Mouse (Mus musculus) cerebellum, adult 2 months (tissue): Measurements from ENCODE around the gene Ttc39b. TPM values are rescaled to one million over a fixed set of nuclear protein-coding genes. Genes with fewer than 3 reads are reported as not detected.

Experiments
- DNase-seq, 2 experiments: peaks; one replicate each; pipeline ENCODE4 v3.0.0; 2021
- H3K27ac ChIP-seq: fragments of 200-500 bp; 2 replicates; pipeline ENCODE4 v1.5.1; 2012; ENCODE audit warnings: low read length, control low read depth, inconsistent platforms; ENCODE audit not compliant: insufficient read depth
- H3K27me3 ChIP-seq: fragments of 200-500 bp; 2 replicates; pipeline ENCODE4 v1.6.1; 2012; ENCODE audit warnings: inconsistent platforms, mild to moderate bottlenecking, low read length, moderate library complexity; ENCODE audit not compliant: control insufficient read depth, insufficient read depth
- H3K4me1 ChIP-seq: fragments of 200-500 bp; 2 replicates; pipeline ENCODE4 v1.6.1; 2011; ENCODE audit warnings: low read length; ENCODE audit not compliant: control insufficient read depth, insufficient read depth
- H3K4me3 ChIP-seq: fragments of 200-500 bp; replicated peaks from 2 replicates; pipeline ENCODE3; 2011; ENCODE audit warnings: mild to moderate bottlenecking, low read depth, low read length, control low read depth; ENCODE audit not compliant: insufficient read depth
- CTCF ChIP-seq: fragments of 200-500 bp; IDR thresholded peaks from 2 replicates; pipeline ENCODE4 v1.5.1; 2011; ENCODE audit warnings: low read depth, mild to moderate bottlenecking, control low read depth, low read length, moderate library complexity, borderline replicate concordance; ENCODE audit not compliant: insufficient read depth
- POLR2A ChIP-seq: fragments of 200-500 bp; IDR thresholded peaks from 2 replicates; pipeline ENCODE4 v1.6.1; 2011; ENCODE audit warnings: low read length, control low read depth, borderline replicate concordance; ENCODE audit not compliant: insufficient read depth
- WGBS: fragments of 180-500 bp; shearing (Covaris S2); methylation state at CpG from one replicate; pipeline ENCODE4 v1.1.7; 2018; 5-methylcytosine and 5-hydroxymethylcytosine counted together
- polyA plus RNA-seq: library from polyadenylated mRNA; depleted of rRNA; stranded (reverse); fragments of >200 nt; gene quantifications from 2 replicates; pipeline ENCODE4 v1.2.3, GENCODE M21; 2012

The Ttc39b gene
- polyA plus RNA-seq, 1 experiment, result 24.3 TPM

DNA sequence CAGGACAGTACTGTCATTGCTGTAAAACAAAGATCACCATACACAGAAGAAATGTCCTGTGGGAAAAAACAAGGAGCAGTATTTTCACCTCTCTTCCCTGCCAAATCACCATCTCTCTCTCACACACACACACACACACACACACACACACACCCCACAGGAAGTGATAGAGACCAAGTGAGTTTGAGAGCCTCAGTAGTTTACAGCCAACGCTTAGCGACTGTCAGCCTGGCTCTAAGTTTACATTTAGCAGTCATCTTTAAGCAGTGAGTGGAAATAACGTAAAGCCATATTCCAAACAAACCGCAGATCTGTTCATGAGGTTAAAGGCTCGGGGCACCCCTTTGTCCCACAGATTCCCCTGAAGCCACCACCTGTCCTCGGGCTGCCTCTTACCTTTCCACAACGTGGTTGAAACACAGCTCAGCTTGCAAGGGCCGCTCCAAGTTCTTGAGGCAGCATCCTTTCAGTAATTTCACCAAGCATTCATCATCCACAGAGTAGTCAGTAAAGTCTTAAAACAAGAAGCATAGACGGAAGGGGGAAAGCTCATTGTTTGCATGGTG, 91.7 kb downstream of the Ttc39b start:
- peak overlapping the region; percentile 75 for H3K27ac ChIP-seq

DNA sequence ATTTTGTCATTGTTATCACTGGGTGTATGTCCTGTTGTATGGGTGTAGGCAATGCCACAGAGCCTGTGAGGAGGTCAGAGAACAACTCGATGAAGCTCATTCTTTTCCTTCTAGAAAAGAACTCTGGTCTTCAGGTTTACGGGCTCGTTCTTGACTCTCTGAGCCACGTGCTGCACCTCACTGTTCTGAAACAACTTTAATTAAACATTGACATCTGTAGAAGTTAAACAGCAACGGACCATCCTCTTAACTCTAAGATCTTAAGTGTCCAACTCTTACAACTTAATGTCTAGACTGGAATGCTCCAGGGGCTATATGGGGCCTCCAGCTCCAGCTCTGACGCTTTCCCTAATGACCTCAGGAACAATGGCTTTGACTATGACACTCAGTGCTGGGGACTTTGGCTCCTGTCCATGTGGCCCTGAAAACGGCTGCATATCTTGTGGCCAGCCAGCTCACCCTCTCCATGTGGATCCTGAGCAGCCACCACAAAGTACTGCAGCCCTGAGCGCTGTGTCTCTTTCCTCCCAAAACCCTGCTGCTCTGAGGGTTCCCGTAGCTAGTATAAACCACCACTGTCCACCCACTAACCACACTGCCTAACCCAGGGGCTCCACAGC, 95.3 kb downstream of the Ttc39b start:
- Histone ChIP-seq H3K27ac (no peak overlapping the region), H3K4me3 (no peak overlapping the region), H3K27me3 (no peaks in the 10 kb centered on the region), H3K4me1 (peaks cover 29% of the 10 kb centered on the region)
- TF ChIP-seq POLR2A, result no peak
- TF ChIP-seq CTCF, result no peak
- WGBS, result 80% methylated on average over 9 of the region's 9 CpGs
- DNase-seq, result no peak

More for the DNA sequence above, 91.7 kb downstream of the Ttc39b start:
- H3K27me3 ChIP-seq, result no peaks in the 10 kb centered on the region
- peaks cover 36% of the 10 kb centered on the region for H3K4me1 ChIP-seq
- WGBS, result 28% methylated on average over 9 of the region's 9 CpGs
- peak overlapping the region; percentile 7 for H3K4me3 ChIP-seq
- TF ChIP-seq CTCF (no peak), POLR2A (no peak)
- peak; percentile 38 to 55 for DNase-seq

DNA sequence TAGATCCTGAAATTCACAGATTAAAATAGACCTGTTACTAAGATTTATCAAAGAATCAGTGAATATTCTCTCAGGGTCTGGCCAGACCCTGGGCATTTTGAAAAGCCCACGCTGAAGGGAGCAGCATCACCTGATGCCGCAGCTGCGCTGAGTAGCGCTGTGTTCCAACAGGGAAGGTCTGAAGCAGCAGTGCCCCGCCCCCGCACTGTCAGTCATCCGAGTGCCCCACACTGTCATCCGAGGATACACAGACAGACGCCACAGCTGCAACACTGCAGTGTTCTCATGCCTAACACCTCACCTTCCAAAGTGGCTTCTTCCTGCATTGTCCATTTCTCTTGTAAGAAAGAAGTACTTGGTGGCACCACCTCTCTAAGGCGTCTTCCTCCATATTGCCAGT, 96.0 kb downstream of the Ttc39b start:
- no peak for DNase-seq
- Histone ChIP-seq H3K27ac (no peak overlapping the region), H3K27me3 (no peaks in the 10 kb centered on the region), H3K4me3 (no peak overlapping the region), H3K4me1 (peaks cover 23% of the 10 kb centered on the region)
- TF ChIP-seq POLR2A, result no peak
- TF ChIP-seq CTCF, result no peak
- 80% methylated on average over 10 of the region's 10 CpGs for WGBS

DNA sequence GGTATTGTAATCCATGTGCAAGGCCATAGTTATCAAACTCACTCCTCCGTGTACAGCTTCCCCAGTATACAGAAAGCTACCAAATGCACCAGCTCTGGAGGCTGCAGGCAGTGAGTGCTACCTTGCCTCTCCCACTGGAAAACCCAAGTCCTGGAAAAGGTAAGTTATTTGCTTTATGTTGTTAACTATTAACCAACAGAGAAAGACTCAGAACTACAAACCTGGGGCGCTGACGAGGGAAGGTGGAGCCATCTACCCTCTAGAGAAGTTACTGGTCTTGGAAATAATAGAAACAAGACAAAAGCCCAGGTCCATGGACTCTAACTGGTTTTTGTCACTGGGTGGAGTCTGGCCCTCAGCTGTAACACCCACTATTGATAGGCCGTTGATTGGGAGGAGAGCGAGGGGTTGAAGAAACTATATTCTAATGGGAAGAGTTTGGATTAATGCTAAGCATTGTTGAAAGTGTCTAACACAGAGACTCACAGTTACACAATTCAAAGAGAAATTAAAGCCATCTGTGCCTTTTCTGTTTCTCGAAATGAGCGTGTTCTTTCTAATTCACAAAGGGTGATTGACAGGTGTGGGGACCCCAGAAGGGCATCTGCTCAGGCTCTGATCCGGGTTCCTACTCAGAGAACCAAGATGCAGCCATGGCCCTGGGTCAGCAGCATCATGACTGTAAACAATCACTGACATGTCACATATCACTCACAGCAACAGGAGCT, 98.3 kb downstream of the Ttc39b start:
- Histone ChIP-seq H3K4me3 (no peak overlapping the region), H3K27ac (no peak overlapping the region), H3K4me1 (peaks cover 7% of the 10 kb centered on the region), H3K27me3 (no peaks in the 10 kb centered on the region)
- TF ChIP-seq POLR2A (no peak), CTCF (no peak)
- no peak for DNase-seq
- WGBS, result 84% methylated on average over 8 of the region's 8 CpGs

DNA sequence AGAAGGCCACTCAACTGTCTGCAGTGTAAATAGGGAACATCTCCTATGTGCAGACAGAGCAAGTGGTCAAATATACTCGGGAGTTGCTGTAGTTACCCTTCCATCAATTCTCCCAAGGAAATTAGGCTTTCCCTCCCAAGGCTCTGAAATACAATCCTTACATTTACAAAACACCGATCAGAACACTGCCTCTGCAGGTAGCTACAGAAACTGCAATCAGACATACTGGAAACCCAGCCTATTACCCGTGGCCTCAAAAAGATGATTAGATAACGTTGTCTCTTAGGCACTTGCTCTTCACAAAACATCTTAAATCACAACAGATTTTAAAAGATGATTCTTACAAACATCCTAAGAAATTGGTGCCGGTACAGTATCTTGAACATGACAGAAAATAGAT, 99.8 kb downstream of the Ttc39b start:
- 0 out of 2 replicates have a peak, but pooled peaks cover 3% of the 10 kb centered on the region for H3K4me1 ChIP-seq
- TF ChIP-seq POLR2A (no peak), CTCF (no peak)
- H3K27me3 ChIP-seq, result no peaks in the 10 kb centered on the region
- WGBS, result 57% methylated on average over 5 of the region's 5 CpGs
- no peak overlapping the region for H3K4me3 ChIP-seq
- no peak for DNase-seq
- no peak overlapping the region for H3K27ac ChIP-seq

DNA sequence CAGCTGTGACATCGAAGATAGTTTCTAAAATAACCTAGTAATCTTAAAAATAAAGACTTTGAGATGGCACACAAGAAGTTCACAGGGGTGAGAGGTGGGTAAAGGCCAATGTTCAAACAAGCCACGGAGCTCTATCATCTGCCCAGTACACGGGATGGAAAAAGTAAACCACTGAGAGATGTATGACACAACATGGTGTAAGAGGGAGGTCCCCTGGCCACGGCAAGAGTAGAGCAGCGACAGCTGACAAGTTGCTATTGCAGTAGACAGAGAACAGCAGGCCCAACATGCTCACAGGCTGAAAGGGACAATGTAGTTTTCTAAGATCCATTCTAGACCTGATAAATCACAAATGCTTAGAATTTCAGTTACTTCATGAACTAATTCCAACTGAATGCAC, 100.9 kb downstream of the Ttc39b start:
- TF ChIP-seq CTCF (no peak), POLR2A (no peak)
- 75% methylated on average over 5 of the region's 5 CpGs for WGBS

DNA sequence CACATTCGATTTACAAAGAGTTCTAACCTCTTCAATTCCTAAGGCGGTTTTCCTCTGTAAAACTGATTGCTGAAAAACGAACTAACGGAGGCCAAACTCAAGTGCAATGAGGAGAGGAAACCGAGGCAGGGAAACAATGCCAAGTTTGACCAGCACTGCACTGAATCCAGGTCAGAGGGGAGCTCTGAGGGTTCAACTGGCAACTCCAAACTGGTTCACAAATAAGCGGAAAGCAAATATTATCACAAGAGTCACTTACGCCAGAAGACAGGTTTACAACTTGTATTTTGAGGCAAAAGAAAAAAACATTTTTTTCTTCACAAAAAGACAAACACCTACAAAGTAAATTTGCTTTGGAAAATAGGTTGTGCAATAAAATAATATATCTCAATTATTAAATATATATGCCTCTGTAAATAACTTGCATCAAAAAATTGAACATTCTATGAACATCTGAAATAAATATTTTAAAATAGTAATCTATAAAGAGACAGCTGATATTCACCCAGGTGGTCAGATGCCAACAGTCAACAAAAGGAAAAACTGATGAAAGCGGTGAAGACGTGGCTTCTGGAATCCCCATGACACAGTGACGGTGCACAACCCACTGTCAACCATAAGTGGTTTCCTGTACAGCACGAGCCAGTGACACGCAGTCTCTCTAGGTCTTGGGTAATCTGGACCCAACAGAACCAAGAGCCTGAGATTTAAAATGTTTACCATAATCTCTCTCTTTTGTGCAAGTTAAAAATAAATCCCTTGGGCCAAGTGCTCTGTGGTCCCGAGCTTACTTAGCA, 103.1 kb downstream of the Ttc39b start:
- Histone ChIP-seq H3K4me3 (no peak overlapping the region), H3K4me1 (no peaks in the 10 kb centered on the region), H3K27me3 (no peaks in the 10 kb centered on the region), H3K27ac (no peak overlapping the region)
- no peak for DNase-seq
- TF ChIP-seq CTCF (no peak), POLR2A (no peak)
- WGBS, result 91% methylated on average over 13 of the region's 13 CpGs

More for the DNA sequence above, 100.9 kb downstream of the Ttc39b start:
- Histone ChIP-seq H3K4me3 (no peak overlapping the region), H3K27me3 (no peaks in the 10 kb centered on the region), H3K27ac (no peak overlapping the region), H3K4me1 (no peaks in the 10 kb centered on the region)
- no peak for DNase-seq
